Mouse (Mus musculus): ENCODE results near the gene 1700007K13Rik. TPM values are rescaled to one million over a fixed set of nuclear protein-coding genes. Genes with fewer than 3 reads are reported as not detected.
"Not testable (repeated sequence)": the region's sequence is repeated elsewhere in the genome, so short reads cannot be mapped to it uniquely, and the experiment has no call there.

Gene 1700007K13Rik
- polyA plus RNA-seq (2016; fragmentation: Nextera tagmentation; extraction: Ambion mirVana) = 3.7 and 4.0 TPM in 2 replicates

- H3K27me3 ChIP-seq = peaks cover 7% of the 10 kb centered on the region
- ATAC-seq (ENCODE audit: low FRiP score) = peak; percentile 60
- H3K9me3 ChIP-seq (replicated peaks) = no peaks in the 10 kb centered on the region
- H3K36me3 ChIP-seq = peaks cover 22% of the 10 kb centered on the region
- H3K4me1 ChIP-seq = peaks cover 19% of the 10 kb centered on the region
- peak within 1 kb of the TSS; percentile 23 for H3K4me3 ChIP-seq
- peak within 1 kb of the TSS; percentile 32; the same call in 1 of the 2 replicates for H3K9ac ChIP-seq
- no peak within 1 kb of the TSS for H3K27ac ChIP-seq
- WGBS = 4% methylated on average over 25 of the region's 25 CpGs
- H3K4me2 ChIP-seq (replicated peaks) = peak within 1 kb of the TSS; percentile 58
Measured at GRCm38 (mm10) chr2:28465836-28466518, at the start of gene 1700007K13Rik. TSS of gene 1700007K13Rik (minus strand) at chr2:28466332.

DNA sequence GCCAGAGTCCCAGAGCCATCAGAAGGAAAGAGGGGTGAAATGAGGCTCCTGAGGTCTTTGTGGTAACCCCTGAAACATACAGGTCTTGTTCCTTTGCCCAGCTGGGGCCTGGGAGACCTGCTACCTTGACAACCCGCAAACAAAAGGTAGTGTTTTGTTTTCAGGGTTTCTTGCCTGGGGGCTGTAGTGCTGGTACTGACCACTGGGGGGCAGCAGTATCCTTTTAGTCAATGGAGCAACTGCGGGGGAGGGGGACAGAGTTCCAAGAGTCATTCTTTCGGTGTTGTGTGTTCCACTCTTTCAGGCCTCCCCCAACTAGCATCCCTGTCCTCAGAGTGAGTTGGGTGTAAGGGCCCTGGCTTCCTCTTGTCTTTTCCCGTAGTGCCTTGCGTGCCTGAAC lies 48.4 kb upstream of the 1700007K13Rik start:
- Histone ChIP-seq H3K4me2 (replicated peaks) (peak overlapping the region; percentile 79), H3K9ac (peak overlapping the region; percentile 95), H3K4me3 (peak overlapping the region; percentile 85), H3K27ac (peak overlapping the region; percentile 93; the same call in 1 of the 2 replicates), H3K4me1 (peaks cover 52% of the 10 kb centered on the region), H3K9me3 (replicated peaks) (no peaks in the 10 kb centered on the region), H3K27me3 (no peaks in the 10 kb centered on the region), H3K36me3 (peaks cover 5% of the 10 kb centered on the region)
- no peak for ATAC-seq (ENCODE audit: low FRiP score)
- WGBS = 17% methylated on average over 5 of the region's 5 CpGs

DNA sequence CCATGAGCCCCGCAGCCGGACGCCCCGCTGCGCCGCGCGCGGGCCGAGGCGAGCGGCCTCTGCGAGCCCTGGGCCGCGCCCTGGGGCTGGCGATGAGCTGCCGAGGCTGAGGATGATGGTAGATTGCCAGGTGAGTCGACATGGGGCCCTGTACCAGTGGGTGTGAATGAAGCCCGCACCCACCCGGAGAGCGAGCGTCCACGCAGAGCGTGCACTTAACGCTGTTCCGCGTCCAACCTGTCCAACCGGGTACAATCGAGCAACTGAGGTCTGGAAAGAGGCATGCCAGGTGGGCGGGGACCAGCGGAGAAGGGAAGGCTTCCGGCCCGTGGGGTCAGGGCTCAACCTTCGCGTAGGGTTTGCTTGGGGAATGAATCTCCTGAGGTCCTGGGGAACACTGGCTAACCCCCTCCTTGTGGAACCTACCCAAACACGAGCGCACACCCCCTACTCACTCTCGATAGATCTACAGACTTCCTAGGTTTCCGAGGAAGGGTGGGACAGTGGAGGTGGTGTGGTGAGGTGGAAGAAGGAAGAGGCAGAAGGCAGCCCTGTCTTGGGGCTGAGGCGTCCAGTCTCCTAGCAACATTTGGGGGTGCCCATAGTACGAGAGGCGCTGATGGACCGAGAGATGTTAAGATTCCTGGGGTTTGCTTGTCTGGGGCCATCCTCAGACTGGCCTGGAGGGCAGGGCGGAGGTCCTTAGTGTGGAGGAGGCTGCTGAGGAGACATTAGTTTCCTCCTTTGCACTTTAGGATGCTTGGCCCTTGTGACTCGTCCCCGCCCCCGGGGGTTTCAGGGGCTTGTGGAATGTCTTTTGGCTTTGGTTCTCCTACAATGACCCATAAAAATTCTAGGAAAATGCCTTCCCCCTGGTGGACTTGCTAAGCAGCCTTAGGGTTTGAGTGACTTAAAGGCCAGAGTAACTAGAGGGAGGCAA lies 47.6 kb upstream of the 1700007K13Rik start:
- Histone ChIP-seq H3K4me2 (replicated peaks) (peak overlapping the region; percentile 79), H3K27ac (peak overlapping the region; percentile 93), H3K9me3 (replicated peaks) (no peaks in the 10 kb centered on the region), H3K36me3 (peaks cover 5% of the 10 kb centered on the region), H3K27me3 (no peaks in the 10 kb centered on the region), H3K4me1 (peaks cover 44% of the 10 kb centered on the region), H3K9ac (peak overlapping the region; percentile 95), H3K4me3 (peak overlapping the region; percentile 85)
- WGBS = 6% methylated on average over 47 of the region's 47 CpGs
- ATAC-seq (ENCODE audit: low FRiP score) = peak; percentile 39

GRCm38 (mm10) chr2:28512798-28513401 lies 46.8 kb upstream of the 1700007K13Rik start, which contains the start of gene Ralgds:
TSS of gene Ralgds (plus strand) at chr2:28513125.
- peaks cover 5% of the 10 kb centered on the region for H3K36me3 ChIP-seq
- peak within 1 kb of the TSS; percentile 79 for H3K4me2 ChIP-seq (replicated peaks)
- H3K27ac ChIP-seq = peak within 1 kb of the TSS; percentile 93
- H3K9ac ChIP-seq = peak within 1 kb of the TSS; percentile 95
- H3K4me3 ChIP-seq = peak within 1 kb of the TSS; percentile 85
- no peaks in the 10 kb centered on the region for H3K9me3 ChIP-seq (replicated peaks)
- no peaks in the 10 kb centered on the region for H3K27me3 ChIP-seq
- peaks cover 36% of the 10 kb centered on the region for H3K4me1 ChIP-seq
- ATAC-seq (ENCODE audit: low FRiP score) = peak; percentile 62
- 0% methylated on average over 57 of the region's 71 CpGs for WGBS

GRCm38 (mm10) chr2:28511600-28511999 lies 45.5 kb upstream of the 1700007K13Rik start:
- not testable (repeated sequence) for H3K27ac ChIP-seq; ATAC-seq (ENCODE audit: low FRiP score); H3K36me3 ChIP-seq; H3K9me3 ChIP-seq (replicated peaks); H3K27me3 ChIP-seq; H3K9ac ChIP-seq; H3K4me2 ChIP-seq (replicated peaks); H3K4me3 ChIP-seq
- H3K4me1 ChIP-seq = peaks cover 23% of the 10 kb centered on the region
- 49% methylated on average over 5 of the region's 5 CpGs for WGBS

DNA sequence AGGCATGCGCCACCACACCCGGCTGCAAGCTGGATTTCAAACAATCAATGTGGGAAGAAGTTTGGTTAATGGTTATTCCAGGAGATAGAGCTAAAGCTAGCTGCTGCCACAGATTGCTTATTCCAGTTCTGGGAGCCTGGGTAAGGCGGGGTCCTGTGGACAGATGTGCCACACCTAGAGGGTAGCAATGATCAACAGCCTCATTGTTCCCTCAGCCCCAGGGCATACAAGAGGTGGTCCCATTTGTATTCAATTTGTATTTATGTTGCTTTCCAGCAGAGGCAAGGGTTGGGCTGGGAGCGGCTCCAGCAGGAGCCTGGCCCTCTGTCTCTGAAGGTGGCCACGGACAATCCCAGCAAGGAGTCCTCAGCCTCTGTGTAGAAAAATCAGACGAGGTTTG lies 40.2 kb upstream of the 1700007K13Rik start:
- Histone ChIP-seq H3K27ac (no peak overlapping the region), H3K36me3 (no peaks in the 10 kb centered on the region), H3K4me3 (no peak overlapping the region), H3K9ac (no peak overlapping the region), H3K4me1 (no peaks in the 10 kb centered on the region), H3K27me3 (no peaks in the 10 kb centered on the region), H3K9me3 (replicated peaks) (no peaks in the 10 kb centered on the region), H3K4me2 (replicated peaks) (no peak overlapping the region)
- no peak for ATAC-seq (ENCODE audit: low FRiP score)
- WGBS = 82% methylated on average over 6 of the region's 6 CpGs

- Histone ChIP-seq H3K27ac (no peak within 1 kb of the TSS), H3K4me1 (no peaks in the 10 kb centered on the region), H3K36me3 (no peaks in the 10 kb centered on the region), H3K9me3 (replicated peaks) (no peaks in the 10 kb centered on the region), H3K4me2 (replicated peaks) (no peak within 1 kb of the TSS), H3K9ac (no peak within 1 kb of the TSS), H3K27me3 (no peaks in the 10 kb centered on the region), H3K4me3 (no peak within 1 kb of the TSS)
- no peak for ATAC-seq (ENCODE audit: low FRiP score)
- 79% methylated on average over 3 of the region's 3 CpGs for WGBS
Measured at GRCm38 (mm10) chr2:28505795-28506194, 39.7 kb upstream of the 1700007K13Rik start, which contains the start of gene Gm10134. TSS of gene Gm10134 (plus strand) at chr2:28506095.

DNA sequence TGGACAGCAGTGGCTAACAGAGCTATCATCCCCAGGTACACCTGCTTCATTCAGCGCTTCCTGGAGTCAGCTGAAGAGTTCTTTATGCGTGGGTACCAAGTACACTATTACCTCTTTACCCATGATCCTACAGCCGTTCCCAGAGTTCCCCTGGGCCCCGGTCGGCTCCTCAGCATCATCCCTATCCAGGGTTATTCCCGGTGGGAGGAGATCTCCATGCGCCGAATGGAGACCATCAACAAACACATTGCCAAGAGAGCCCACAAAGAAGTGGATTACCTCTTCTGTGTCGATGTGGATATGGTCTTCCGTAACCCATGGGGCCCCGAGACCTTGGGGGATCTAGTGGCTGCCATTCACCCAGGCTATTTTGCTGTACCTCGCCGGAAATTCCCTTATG lies 38.5 kb upstream of the 1700007K13Rik start:
- no peak overlapping the region for H3K4me2 ChIP-seq (replicated peaks)
- H3K9me3 ChIP-seq (replicated peaks) = no peaks in the 10 kb centered on the region
- no peak for ATAC-seq (ENCODE audit: low FRiP score)
- WGBS = 88% methylated on average over 13 of the region's 13 CpGs
- no peaks in the 10 kb centered on the region for H3K36me3 ChIP-seq
- no peak overlapping the region for H3K4me3 ChIP-seq
- H3K9ac ChIP-seq = no peak overlapping the region
- H3K4me1 ChIP-seq = no peaks in the 10 kb centered on the region
- H3K27ac ChIP-seq = no peak overlapping the region
- no peaks in the 10 kb centered on the region for H3K27me3 ChIP-seq

- Histone ChIP-seq H3K4me2 (replicated peaks) (no peak overlapping the region), H3K4me3 (no peak overlapping the region), H3K27ac (no peak overlapping the region), H3K36me3 (no peaks in the 10 kb centered on the region), H3K4me1 (no peaks in the 10 kb centered on the region), H3K9ac (no peak overlapping the region), H3K27me3 (no peaks in the 10 kb centered on the region), H3K9me3 (replicated peaks) (no peaks in the 10 kb centered on the region)
- 90% methylated on average over 10 of the region's 10 CpGs for WGBS
- ATAC-seq (ENCODE audit: low FRiP score) = no peak
Measured at GRCm38 (mm10) chr2:28502987-28503386, 36.9 kb upstream of the 1700007K13Rik start.

- Histone ChIP-seq H3K9ac (no peak overlapping the region), H3K9me3 (replicated peaks) (no peaks in the 10 kb centered on the region), H3K27me3 (no peaks in the 10 kb centered on the region), H3K4me3 (no peak overlapping the region), H3K27ac (no peak overlapping the region), H3K4me1 (peaks cover 6% of the 10 kb centered on the region; the same call in 1 of the 2 replicates), H3K4me2 (replicated peaks) (no peak overlapping the region), H3K36me3 (no peaks in the 10 kb centered on the region)
- 92% methylated on average over 4 of the region's 4 CpGs for WGBS
- ATAC-seq (ENCODE audit: low FRiP score) = no peak
Measured at GRCm38 (mm10) chr2:28498431-28498830, 32.3 kb upstream of the 1700007K13Rik start.

GRCm38 (mm10) chr2:28497561-28497960 lies 31.4 kb upstream of the 1700007K13Rik start:
- H3K9ac ChIP-seq = no peak overlapping the region
- ATAC-seq (ENCODE audit: low FRiP score) = no peak
- no peaks in the 10 kb centered on the region for H3K27me3 ChIP-seq
- H3K9me3 ChIP-seq (replicated peaks) = no peaks in the 10 kb centered on the region
- WGBS = 78% methylated on average over 5 of the region's 5 CpGs
- no peaks in the 10 kb centered on the region for H3K36me3 ChIP-seq
- H3K4me2 ChIP-seq (replicated peaks) = no peak overlapping the region
- H3K27ac ChIP-seq = no peak overlapping the region
- peaks cover 6% of the 10 kb centered on the region; the same call in 1 of the 2 replicates for H3K4me1 ChIP-seq
- H3K4me3 ChIP-seq = no peak overlapping the region

GRCm38 (mm10) chr2:28496671-28497070 lies 30.5 kb upstream of the 1700007K13Rik start, which contains the start of gene Gbgt1:
TSS of gene Gbgt1 (plus strand) at chr2:28496891.
- no peak within 1 kb of the TSS for H3K4me2 ChIP-seq (replicated peaks)
- H3K27me3 ChIP-seq = no peaks in the 10 kb centered on the region
- H3K27ac ChIP-seq = no peak within 1 kb of the TSS
- H3K4me3 ChIP-seq = no peak within 1 kb of the TSS
- H3K9ac ChIP-seq = no peak within 1 kb of the TSS
- ATAC-seq (ENCODE audit: low FRiP score) = no peak
- no peaks in the 10 kb centered on the region for H3K36me3 ChIP-seq
- H3K9me3 ChIP-seq (replicated peaks) = no peaks in the 10 kb centered on the region
- H3K4me1 ChIP-seq = peaks cover 6% of the 10 kb centered on the region; the same call in 1 of the 2 replicates
- WGBS = 85% methylated on average over 5 of the region's 5 CpGs
